Mouse (Mus musculus): ENCODE measurements at regions not wholly inside any gene's neighbourhood (a gene's known extent, or its start where the extent isn't known, plus 50 kb on each side); places are given as distances from the start of the nearest gene placed in this dataset.

DNA sequence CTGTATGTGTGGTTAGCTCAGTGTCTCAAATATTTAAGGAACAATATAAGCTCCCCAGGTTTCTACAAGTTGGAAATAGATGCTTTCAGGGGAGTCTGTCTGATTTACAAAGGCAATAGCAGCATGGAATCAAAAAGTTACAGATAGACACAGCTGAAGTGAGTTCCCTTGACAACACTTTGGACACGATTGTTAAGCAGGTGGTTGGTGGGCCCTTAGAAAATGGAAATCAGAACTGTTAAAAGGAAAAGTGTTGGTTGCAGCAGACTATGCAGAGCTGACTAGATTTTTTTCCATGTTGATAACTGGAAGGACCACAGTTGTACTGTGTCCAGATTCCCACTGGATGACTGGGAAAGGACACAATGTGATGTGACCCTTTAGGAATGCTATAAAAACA is 536.6 kb upstream of the Arid1b start:
- TF ChIP-seq GATA1 (IDR thresholded peaks at IDR 0.05; ENCODE audit: low read length) (no peak), TAL1 (IDR thresholded peaks at IDR 0.05; ENCODE audit: low read length) (no peak)
